Mouse (Mus musculus) cortical plate, adult 2 months (tissue): ENCODE data around the gene Larp4.

Source experiments
- CTCF ChIP-seq: fragments of 200-500 bp; IDR thresholded peaks from 2 replicates; pipeline ENCODE4 v1.5.1; 2011; ENCODE audit warnings: mild to moderate bottlenecking, control low read depth, low read length; ENCODE audit not compliant: insufficient read depth; ENCODE audit errors: extremely low read depth
- POLR2A ChIP-seq: fragments of 200-500 bp; IDR thresholded peaks from 2 replicates; pipeline ENCODE4 v1.6.1; 2011; ENCODE audit warnings: mild to moderate bottlenecking, low read length, control low read depth; ENCODE audit not compliant: insufficient read depth; ENCODE audit errors: extremely low read depth

GRCm38 (mm10) chr15:99940970-99941630, 28.8 kb upstream of the Larp4 start:
- TF ChIP-seq CTCF (no peak), POLR2A (no peak)
